Mouse (Mus musculus) brown adipose tissue, adult 24 weeks (tissue): Measurements from ENCODE around the gene Retn. TPM values are rescaled to one million over a fixed set of nuclear protein-coding genes. Genes with fewer than 3 reads are reported as not detected.

ENCODE experiments used
- polyA plus RNA-seq: library from polyadenylated mRNA; stranded (reverse); fragments of >200 nt; gene quantifications from 2 replicates; pipeline ENCODE4 v1.2.4, GENCODE M21; 2012; ENCODE audit not compliant: missing spikeins, insufficient read depth, insufficient read length

Gene Retn
- polyA plus RNA-seq, 1 experiment: 212 TPM

Other genes starting within 250 kb of the Retn start
- gene Pex11g, start 188.1 kb upstream of the Retn start, polyA plus RNA-seq: 11.4 and 12.6 TPM in 2 replicates
- not detected in 2 replicates for gene Tex45, start 184.9 kb upstream of the Retn start, polyA plus RNA-seq
- gene Zfp358, start 162.6 kb upstream of the Retn start, polyA plus RNA-seq: 12.6 and 13.9 TPM in 2 replicates
- gene Mcoln1, start 155.3 kb upstream of the Retn start, polyA plus RNA-seq: 31.7 and 41.0 TPM in 2 replicates
- gene Pnpla6, start 140.4 kb upstream of the Retn start, polyA plus RNA-seq: 11.3 and 12.3 TPM in 2 replicates
- 3.7 and 6.5 TPM in 2 replicates for gene C330021F23Rik, start 87.8 kb upstream of the Retn start, polyA plus RNA-seq
- gene Camsap3, start 68.5 kb upstream of the Retn start, polyA plus RNA-seq: 11.3 and 14.4 TPM in 2 replicates
- 11.9 and 12.2 TPM in 2 replicates for gene Xab2, start 34.5 kb upstream of the Retn start, polyA plus RNA-seq
- 387 and 399 TPM in 2 replicates for gene Pet100, start 34.2 kb upstream of the Retn start, polyA plus RNA-seq
- not detected in 2 replicates for gene Pcp2, start 30.2 kb upstream of the Retn start, polyA plus RNA-seq
- 45.5 and 96.4 TPM in 2 replicates for gene Stxbp2, start 24.8 kb upstream of the Retn start, polyA plus RNA-seq
- not detected in 2 replicates for gene Mcemp1, start 10.0 kb downstream of the Retn start, polyA plus RNA-seq
- 210 and 321 TPM in 2 replicates for gene Fcor, start 16.6 kb downstream of the Retn start, polyA plus RNA-seq
- 13.6 and 22.3 TPM in 2 replicates for gene Trappc5, start 20.5 kb downstream of the Retn start, polyA plus RNA-seq
- gene Fcer2a, start 38.4 kb downstream of the Retn start, polyA plus RNA-seq: 0.83 TPM in 1 of 2 replicates, not detected in the other
- gene Clec4g, start 64.9 kb downstream of the Retn start, polyA plus RNA-seq: not detected in 2 replicates
- gene Cd209a, start 93.2 kb downstream of the Retn start, polyA plus RNA-seq: 6.4 and 10.3 TPM in 2 replicates
- gene Cd209e, start 198.5 kb downstream of the Retn start, polyA plus RNA-seq: not detected in 2 replicates
- gene Cd209d, start 222.8 kb downstream of the Retn start, polyA plus RNA-seq: 4.2 and 11.0 TPM in 2 replicates